Mouse (Mus musculus): ENCODE measurements at regions not wholly inside any gene's neighbourhood (a gene's known extent, or its start where the extent isn't known, plus 50 kb on each side); places are given as distances from the start of the nearest gene placed in this dataset.

- Histone ChIP-seq H3K4me3 (ENCODE audit: low read depth, low read length) (no peak overlapping the region), H3K4me1 (ENCODE audit: control insufficient read depth, insufficient read depth, low read length) (peaks cover 40% of the 10 kb centered on the region), H3K36me3 (ENCODE audit: control insufficient read depth, insufficient read depth, low read length) (no peaks in the 10 kb centered on the region), H3K4me2 (ENCODE audit: low read depth, low read length) (no peak overlapping the region), H3K9ac (ENCODE audit: low read depth, low read length) (no peak overlapping the region), H3K9me3 (ENCODE audit: control insufficient read depth, low read length) (no peaks in the 10 kb centered on the region), H3K27me3 (replicated peaks; ENCODE audit: control insufficient read depth, insufficient read depth, low read length) (no peaks in the 10 kb centered on the region), H3K27ac (replicated peaks; ENCODE audit: low read depth, low read length) (0 out of 2 replicates have a peak overlapping the region, but pooled peaks have one; percentile 15)
- 82% methylated on average over 16 of the region's 16 CpGs for WGBS
- DNase-seq (ENCODE audit: low spot score) (no peak), ATAC-seq (ENCODE audit: low read depth) (no peak)
Observed at GRCm38 (mm10) chr1:90275786-90276520, 72.2 kb downstream of the Ackr3 start.

GRCm38 (mm10) chr1:90277486-90278255, 73.9 kb downstream of the Ackr3 start:
- no peak overlapping the region for H3K4me2 ChIP-seq (ENCODE audit: low read depth, low read length)
- peaks cover 39% of the 10 kb centered on the region for H3K4me1 ChIP-seq (ENCODE audit: control insufficient read depth, insufficient read depth, low read length)
- no peaks in the 10 kb centered on the region for H3K27me3 ChIP-seq (replicated peaks; ENCODE audit: control insufficient read depth, insufficient read depth, low read length)
- ATAC-seq (ENCODE audit: low read depth) (no peak), DNase-seq (ENCODE audit: low spot score) (peak; percentile 58)
- WGBS = 64% methylated on average over 18 of the region's 18 CpGs
- no peaks in the 10 kb centered on the region for H3K9me3 ChIP-seq (ENCODE audit: control insufficient read depth, low read length)
- 0 out of 2 replicates have a peak overlapping the region, but pooled peaks have one; percentile 17 for H3K27ac ChIP-seq (replicated peaks; ENCODE audit: low read depth, low read length)
- no peak overlapping the region for H3K9ac ChIP-seq (ENCODE audit: low read depth, low read length)
- H3K4me3 ChIP-seq (ENCODE audit: low read depth, low read length) = no peak overlapping the region
- H3K36me3 ChIP-seq (ENCODE audit: control insufficient read depth, insufficient read depth, low read length) = no peaks in the 10 kb centered on the region

GRCm38 (mm10) chr1:90279066-90279839, 75.5 kb downstream of the Ackr3 start:
- H3K9me3 ChIP-seq (ENCODE audit: control insufficient read depth, low read length) = no peaks in the 10 kb centered on the region
- no peak overlapping the region for H3K4me3 ChIP-seq (ENCODE audit: low read depth, low read length)
- H3K4me2 ChIP-seq (ENCODE audit: low read depth, low read length) = no peak overlapping the region
- ATAC-seq (ENCODE audit: low read depth) (peak; percentile 74), DNase-seq (ENCODE audit: low spot score) (peak; percentile 90)
- no peak overlapping the region for H3K9ac ChIP-seq (ENCODE audit: low read depth, low read length)
- 52% methylated on average over 20 of the region's 20 CpGs for WGBS
- no peaks in the 10 kb centered on the region for H3K27me3 ChIP-seq (replicated peaks; ENCODE audit: control insufficient read depth, insufficient read depth, low read length)
- peaks cover 44% of the 10 kb centered on the region for H3K4me1 ChIP-seq (ENCODE audit: control insufficient read depth, insufficient read depth, low read length)
- no peaks in the 10 kb centered on the region for H3K36me3 ChIP-seq (ENCODE audit: control insufficient read depth, insufficient read depth, low read length)
- H3K27ac ChIP-seq (replicated peaks; ENCODE audit: low read depth, low read length) = peak overlapping the region; percentile 54

- Histone ChIP-seq H3K4me3 (ENCODE audit: low read depth, low read length) (no peak overlapping the region), H3K27me3 (replicated peaks; ENCODE audit: control insufficient read depth, insufficient read depth, low read length) (no peaks in the 10 kb centered on the region), H3K9ac (ENCODE audit: low read depth, low read length) (no peak overlapping the region), H3K9me3 (ENCODE audit: control insufficient read depth, low read length) (no peaks in the 10 kb centered on the region), H3K36me3 (ENCODE audit: control insufficient read depth, insufficient read depth, low read length) (no peaks in the 10 kb centered on the region), H3K4me1 (ENCODE audit: control insufficient read depth, insufficient read depth, low read length) (peaks cover 54% of the 10 kb centered on the region), H3K27ac (replicated peaks; ENCODE audit: low read depth, low read length) (no peak overlapping the region), H3K4me2 (ENCODE audit: low read depth, low read length) (no peak overlapping the region)
- ATAC-seq (ENCODE audit: low read depth) (no peak; the same call in 1 of the 2 replicates), DNase-seq (ENCODE audit: low spot score) (no peak)
- WGBS = 69% methylated on average over 8 of the region's 8 CpGs
Observed at GRCm38 (mm10) chr1:90280227-90280626, 76.4 kb downstream of the Ackr3 start.

- ATAC-seq (ENCODE audit: low read depth) (no peak), DNase-seq (ENCODE audit: low spot score) (no peak)
- H3K9ac ChIP-seq (ENCODE audit: low read depth, low read length) = no peak overlapping the region
- H3K9me3 ChIP-seq (ENCODE audit: control insufficient read depth, low read length) = no peaks in the 10 kb centered on the region
- no peaks in the 10 kb centered on the region for H3K36me3 ChIP-seq (ENCODE audit: control insufficient read depth, insufficient read depth, low read length)
- H3K4me3 ChIP-seq (ENCODE audit: low read depth, low read length) = no peak overlapping the region
- H3K27ac ChIP-seq (replicated peaks; ENCODE audit: low read depth, low read length) = no peak overlapping the region
- H3K4me1 ChIP-seq (ENCODE audit: control insufficient read depth, insufficient read depth, low read length) = peaks cover 63% of the 10 kb centered on the region
- WGBS = 100% methylated on average over 1 of the region's 1 CpGs
- H3K4me2 ChIP-seq (ENCODE audit: low read depth, low read length) = no peak overlapping the region
- no peaks in the 10 kb centered on the region for H3K27me3 ChIP-seq (replicated peaks; ENCODE audit: control insufficient read depth, insufficient read depth, low read length)
Observed at GRCm38 (mm10) chr1:90281255-90281654, 77.5 kb downstream of the Ackr3 start.

- Histone ChIP-seq H3K4me2 (ENCODE audit: low read depth, low read length) (no peak overlapping the region), H3K4me3 (ENCODE audit: low read depth, low read length) (no peak overlapping the region), H3K27me3 (replicated peaks; ENCODE audit: control insufficient read depth, insufficient read depth, low read length) (no peaks in the 10 kb centered on the region), H3K9me3 (ENCODE audit: control insufficient read depth, low read length) (no peaks in the 10 kb centered on the region), H3K36me3 (ENCODE audit: control insufficient read depth, insufficient read depth, low read length) (no peaks in the 10 kb centered on the region), H3K9ac (ENCODE audit: low read depth, low read length) (no peak overlapping the region), H3K4me1 (ENCODE audit: control insufficient read depth, insufficient read depth, low read length) (peaks cover 62% of the 10 kb centered on the region), H3K27ac (replicated peaks; ENCODE audit: low read depth, low read length) (no peak overlapping the region)
- WGBS = 57% methylated on average over 6 of the region's 6 CpGs
- no peak for DNase-seq (ENCODE audit: low spot score)
- ATAC-seq (ENCODE audit: low read depth) = no peak
Observed at GRCm38 (mm10) chr1:90281956-90282355, 78.2 kb downstream of the Ackr3 start.

GRCm38 (mm10) chr1:90282367-90282766, 78.6 kb downstream of the Ackr3 start:
- H3K36me3 ChIP-seq (ENCODE audit: control insufficient read depth, insufficient read depth, low read length) = no peaks in the 10 kb centered on the region
- H3K4me1 ChIP-seq (ENCODE audit: control insufficient read depth, insufficient read depth, low read length) = peaks cover 58% of the 10 kb centered on the region
- no peak overlapping the region for H3K4me2 ChIP-seq (ENCODE audit: low read depth, low read length)
- ATAC-seq (ENCODE audit: low read depth) (no peak), DNase-seq (ENCODE audit: low spot score) (no peak)
- WGBS = 57% methylated on average over 8 of the region's 8 CpGs
- no peak overlapping the region for H3K27ac ChIP-seq (replicated peaks; ENCODE audit: low read depth, low read length)
- no peaks in the 10 kb centered on the region for H3K27me3 ChIP-seq (replicated peaks; ENCODE audit: control insufficient read depth, insufficient read depth, low read length)
- no peaks in the 10 kb centered on the region for H3K9me3 ChIP-seq (ENCODE audit: control insufficient read depth, low read length)
- H3K4me3 ChIP-seq (ENCODE audit: low read depth, low read length) = no peak overlapping the region
- no peak overlapping the region for H3K9ac ChIP-seq (ENCODE audit: low read depth, low read length)

GRCm38 (mm10) chr1:90283176-90283775, 79.5 kb downstream of the Ackr3 start:
- WGBS = 37% methylated on average over 11 of the region's 11 CpGs
- H3K9me3 ChIP-seq (ENCODE audit: control insufficient read depth, low read length) = no peaks in the 10 kb centered on the region
- ATAC-seq (ENCODE audit: low read depth) = no peak
- no peaks in the 10 kb centered on the region for H3K36me3 ChIP-seq (ENCODE audit: control insufficient read depth, insufficient read depth, low read length)
- H3K4me2 ChIP-seq (ENCODE audit: low read depth, low read length) = no peak overlapping the region
- H3K4me1 ChIP-seq (ENCODE audit: control insufficient read depth, insufficient read depth, low read length) = peaks cover 50% of the 10 kb centered on the region
- H3K4me3 ChIP-seq (ENCODE audit: low read depth, low read length) = no peak overlapping the region
- no peak overlapping the region for H3K9ac ChIP-seq (ENCODE audit: low read depth, low read length)
- no peaks in the 10 kb centered on the region for H3K27me3 ChIP-seq (replicated peaks; ENCODE audit: control insufficient read depth, insufficient read depth, low read length)
- DNase-seq (ENCODE audit: low spot score) = no peak
- H3K27ac ChIP-seq (replicated peaks; ENCODE audit: low read depth, low read length) = peak overlapping the region; percentile 44; the same call in 1 of the 2 replicates

Measured in embryonic facial prominence, embryonic 14.5 days (tissue).